Mouse (Mus musculus): ENCODE results near the gene Rab7b.

- no peak for TF ChIP-seq CTCF (IDR thresholded peaks at IDR 0.05; ENCODE audit: extremely low read depth, insufficient read depth, insufficient read length, insufficient replicate concordance)
- TF ChIP-seq POLR2A (IDR thresholded peaks at IDR 0.05; ENCODE audit: low read depth, low read length): no peak
These were observed 11.1 kb downstream of the Rab7b start for GRCm38 (mm10) chr1:131699642-131700041.
